In the genomic region with DNA sequence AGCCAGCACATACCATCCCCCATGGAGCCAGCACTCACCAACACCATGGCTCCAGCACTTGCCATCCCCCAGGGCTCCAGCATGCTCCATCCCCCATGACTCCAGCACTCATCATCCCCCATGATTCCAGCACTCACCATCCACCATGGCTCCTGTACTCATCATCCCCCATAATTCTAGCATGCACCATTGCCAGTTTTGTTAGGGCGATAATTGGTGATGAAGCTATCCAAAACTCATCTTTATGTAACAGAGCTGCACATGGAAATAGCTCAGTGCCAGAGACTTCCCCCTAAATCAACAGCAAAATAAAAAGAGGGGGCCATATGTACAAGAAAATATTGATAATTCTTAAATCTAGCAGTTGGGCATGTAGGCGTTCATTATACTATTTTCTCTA, we compare ENCODE assay signal across 20 mouse cellular contexts.
"Had no signal": no experiment of that assay in that cellular context is flagged by ENCODE, and none has a peak within 500 bp of the region (broad histone marks: within the 10 kb centered on the region; RNA-seq: fewer than 3 reads in every experiment).

No protein-coding gene starts in this region.

- H3K4me3 ChIP-seq: midbrain, embryonic 10.5 days; midbrain, embryonic 12.5 days; myocyte; neural tube, embryonic 13.5 days; neural tube, embryonic 15.5 days; stomach, embryonic 15.5 days had no signal

- DNase-seq: lung, adult 18-20 months; lung, embryonic 14.5 days; lung, postnatal 10 days; lung, postnatal 4 days; midbrain, embryonic 14.5 days; retina, postnatal 1 day; right cerebral cortex, adult 18-20 months; right cerebral cortex, postnatal 25 days; right cerebral cortex, postnatal 4 days; spleen, adult 18-20 months; thymus, adult 2 months; thymus, postnatal 25 days; thymus, postnatal 4 days had no signal

- H3K27ac ChIP-seq: midbrain, embryonic 10.5 days; midbrain, embryonic 12.5 days; neural tube, embryonic 13.5 days; neural tube, embryonic 15.5 days; stomach, embryonic 15.5 days; stomach, postnatal 0 days had no signal
